Mouse (Mus musculus) frontal cortex, postnatal 36 days (tissue): ENCODE data around the gene Stambpl1.
"Not testable (repeated sequence)": the region's sequence is repeated elsewhere in the genome, so short reads cannot be mapped to it uniquely, and the experiment has no call there.

Source experiments
- DNase-seq, 2 experiments: peaks; one replicate each; pipeline ENCODE4 v3.0.0; 2022; ENCODE audit warnings: low spot score in 2 of 2

Stambpl1 gene

DNA sequence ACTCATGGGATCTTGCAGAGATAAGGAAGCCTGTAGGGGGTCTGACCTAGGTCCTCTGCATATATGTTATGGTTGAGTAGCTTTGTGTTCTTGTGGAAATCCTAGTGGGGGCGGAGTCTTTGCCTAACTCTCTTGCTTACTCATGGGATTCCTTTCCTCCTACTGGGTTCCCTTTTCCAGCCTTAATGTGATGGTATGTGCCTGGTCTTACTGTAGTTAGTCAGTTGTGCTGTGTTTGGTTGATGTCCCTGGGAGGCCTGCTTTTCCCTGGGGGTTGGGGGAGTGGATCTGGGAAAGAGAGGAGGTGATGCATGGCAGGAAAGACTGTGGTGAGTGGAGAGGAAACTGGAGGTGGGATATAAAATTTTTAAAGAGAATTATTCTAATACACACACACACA lies 6.0 kb downstream of the Stambpl1 start:
- no peak for DNase-seq

DNA sequence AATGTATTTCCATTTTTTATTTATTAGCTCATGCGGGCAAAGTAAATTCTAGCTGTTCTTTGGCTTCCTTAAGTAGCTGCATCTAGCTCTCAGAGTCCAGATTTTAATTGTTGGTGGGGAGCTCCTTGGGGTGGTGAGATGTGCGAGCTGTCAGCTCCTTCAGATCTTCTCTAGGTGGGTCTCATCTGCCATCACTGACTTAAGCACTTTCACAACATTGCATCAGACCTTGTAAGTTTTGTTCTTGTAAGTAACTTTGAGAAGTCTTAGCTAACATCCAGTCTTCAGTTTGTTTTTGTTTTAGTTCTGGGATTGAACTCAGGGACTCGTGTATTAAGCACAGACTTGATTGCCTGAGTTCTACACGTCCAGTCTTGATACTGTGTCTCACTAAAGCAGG lies 6.9 kb downstream of the Stambpl1 start:
- DNase-seq, result no peak

DNA sequence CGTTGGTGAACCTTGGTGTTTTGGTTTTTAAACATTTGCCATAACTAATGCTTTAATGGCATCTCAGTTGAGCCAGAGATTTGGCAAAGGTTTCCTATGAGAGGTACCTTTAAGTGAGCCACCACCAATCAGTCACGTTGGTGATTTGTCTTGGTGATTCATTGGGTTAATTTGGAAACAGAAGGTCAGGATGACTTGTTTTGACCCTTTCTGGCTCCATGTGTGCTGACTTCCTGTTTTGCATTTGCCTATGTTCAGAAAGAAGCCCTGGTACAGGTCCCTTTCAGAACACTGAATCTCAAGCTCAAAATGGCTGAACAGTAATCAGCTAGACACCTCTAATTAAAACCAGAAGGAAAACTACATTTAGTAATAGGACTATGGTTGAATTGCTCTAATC lies 7.5 kb downstream of the Stambpl1 start:
- no peak for DNase-seq

DNA sequence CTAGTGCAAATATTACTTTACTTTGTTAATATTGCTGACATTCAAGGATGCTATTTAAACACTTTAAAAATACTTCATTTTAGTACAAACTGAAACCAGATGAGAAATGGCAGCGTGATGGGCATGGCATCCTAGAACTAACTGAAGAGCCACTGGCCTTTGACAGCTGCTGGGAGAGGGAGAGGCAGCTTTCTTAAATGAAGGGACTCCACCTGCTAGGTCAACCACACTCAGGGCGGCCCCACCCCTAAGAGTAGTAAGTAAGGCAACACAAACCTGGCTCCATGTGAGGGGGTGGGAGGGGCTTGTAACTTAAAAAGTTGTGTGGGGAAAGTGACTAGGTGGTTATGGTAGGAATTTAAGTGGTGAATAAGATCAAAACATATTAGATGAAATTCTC lies 10.6 kb downstream of the Stambpl1 start:
- no peak for DNase-seq

DNA sequence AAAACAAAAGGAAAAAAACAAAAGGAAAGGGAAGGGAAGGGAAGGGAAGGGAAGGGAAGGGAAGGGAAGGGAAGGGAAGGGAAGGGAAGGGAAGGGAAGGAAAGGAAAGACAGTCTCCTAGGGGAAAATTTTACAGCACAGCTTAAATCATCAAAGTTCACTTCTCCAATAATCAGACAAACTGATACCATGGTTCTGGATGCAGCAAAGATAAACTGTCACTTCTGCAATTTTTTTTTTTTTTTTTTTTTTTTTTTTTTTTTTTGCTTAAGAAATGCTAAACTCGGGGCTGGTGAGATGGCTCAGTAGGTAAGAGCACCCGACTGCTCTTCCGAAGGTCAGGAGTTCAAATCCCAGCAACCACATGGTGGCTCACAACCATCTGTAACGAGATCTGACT lies 14.1 kb downstream of the Stambpl1 start:
- DNase-seq, result not testable (repeated sequence)

DNA sequence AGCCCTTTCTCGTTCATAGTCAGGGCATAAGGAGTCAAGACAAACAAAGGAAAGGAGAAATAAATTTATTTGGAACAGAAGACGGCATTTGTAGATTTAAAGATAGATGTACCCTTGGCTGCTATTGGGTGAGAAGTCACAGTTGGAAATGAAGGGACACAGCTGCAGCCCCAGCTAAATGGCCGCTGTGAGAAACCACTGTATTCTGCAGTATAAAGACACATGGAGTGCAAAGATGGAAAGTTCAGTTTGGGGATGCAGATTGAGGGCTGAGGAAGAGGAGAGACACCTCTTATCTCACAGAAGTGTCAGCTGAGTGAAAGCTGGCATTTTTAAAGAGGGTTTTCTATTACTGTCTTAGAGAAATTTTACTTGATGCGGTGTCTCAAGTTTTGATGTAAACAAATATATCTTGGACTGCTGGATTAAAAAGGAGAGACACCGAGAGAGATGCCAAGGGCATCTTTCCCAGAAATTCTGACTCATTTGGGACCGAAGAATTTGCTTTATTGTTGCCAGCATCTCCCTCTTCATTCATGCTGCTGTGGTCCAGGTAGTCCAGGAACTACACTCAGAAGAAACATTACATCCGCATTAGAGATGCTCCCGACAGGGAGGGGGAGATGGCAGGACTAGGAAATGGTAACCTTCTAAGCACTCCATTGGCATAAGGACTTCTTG lies 14.9 kb downstream of the Stambpl1 start:
- DNase-seq, result no peak

DNA sequence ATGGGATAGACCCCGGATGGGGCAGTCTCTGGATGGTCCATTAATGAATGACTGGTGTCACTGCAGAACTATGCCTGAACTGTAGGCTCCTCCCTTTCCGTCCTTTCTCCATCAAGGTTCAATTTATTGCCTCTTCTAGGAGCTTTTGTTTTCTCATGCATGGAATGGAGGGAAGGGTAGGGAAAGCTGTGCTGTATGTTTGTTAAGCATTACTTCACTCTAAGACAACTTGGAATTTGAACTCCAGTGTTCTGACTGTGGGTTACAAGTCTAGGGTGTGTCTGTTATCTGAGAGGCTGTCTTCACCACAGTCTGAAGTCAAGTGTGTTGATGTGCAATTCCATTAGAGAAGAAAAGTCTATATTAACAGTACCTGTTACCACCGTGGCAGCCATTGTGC lies 17.0 kb downstream of the Stambpl1 start:
- no peak for DNase-seq

DNA sequence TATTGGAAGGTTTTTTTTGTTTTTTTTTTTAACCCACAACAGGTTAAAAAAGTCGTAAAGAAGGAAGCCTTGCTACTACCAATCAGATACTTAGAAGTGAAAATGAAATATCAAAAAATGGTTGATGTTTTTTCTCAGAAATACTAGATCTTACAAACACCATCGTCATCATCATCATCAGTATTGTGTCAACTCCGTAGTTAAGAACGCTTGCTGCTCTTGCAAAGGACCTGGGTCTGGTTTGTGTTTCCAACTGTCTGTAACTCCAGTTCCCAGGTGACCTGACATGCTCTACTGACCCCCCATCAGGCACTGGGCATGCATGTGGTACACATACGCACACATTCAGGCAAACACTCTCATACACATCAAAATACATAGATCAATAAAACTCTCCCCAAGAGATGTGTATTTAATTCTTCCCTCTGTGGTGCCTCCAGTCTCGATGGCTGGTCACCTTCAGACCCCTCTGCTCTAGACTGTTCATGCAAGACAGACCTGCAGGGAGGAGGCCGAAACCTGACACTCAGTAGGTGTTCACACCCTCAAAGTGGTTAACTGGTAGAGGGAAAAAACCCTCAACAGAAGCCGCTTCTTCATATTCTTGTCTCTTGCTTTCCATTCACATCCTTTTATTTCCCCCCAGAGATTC lies 18.0 kb downstream of the Stambpl1 start:
- DNase-seq, result no peak

DNA sequence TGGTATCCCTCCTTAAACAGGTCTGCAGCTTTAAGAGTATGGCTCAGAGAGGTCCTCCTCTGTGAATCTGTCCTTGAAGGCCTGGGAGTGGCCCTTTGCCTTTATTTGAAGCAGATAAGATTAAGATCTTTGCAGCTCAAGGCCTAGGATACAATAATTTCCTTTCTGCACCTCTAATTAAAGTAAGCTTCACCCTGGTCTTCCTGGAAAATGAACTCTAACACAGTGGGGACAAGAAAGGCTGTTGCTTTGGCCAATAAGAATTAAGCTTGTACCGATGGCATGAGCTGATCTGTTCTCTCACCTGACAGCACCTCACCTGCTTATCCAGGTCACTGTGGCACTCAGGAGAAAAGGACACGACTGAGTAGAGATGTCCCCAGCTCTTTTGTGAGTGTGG lies 18.8 kb downstream of the Stambpl1 start:
- no peak for DNase-seq

DNA sequence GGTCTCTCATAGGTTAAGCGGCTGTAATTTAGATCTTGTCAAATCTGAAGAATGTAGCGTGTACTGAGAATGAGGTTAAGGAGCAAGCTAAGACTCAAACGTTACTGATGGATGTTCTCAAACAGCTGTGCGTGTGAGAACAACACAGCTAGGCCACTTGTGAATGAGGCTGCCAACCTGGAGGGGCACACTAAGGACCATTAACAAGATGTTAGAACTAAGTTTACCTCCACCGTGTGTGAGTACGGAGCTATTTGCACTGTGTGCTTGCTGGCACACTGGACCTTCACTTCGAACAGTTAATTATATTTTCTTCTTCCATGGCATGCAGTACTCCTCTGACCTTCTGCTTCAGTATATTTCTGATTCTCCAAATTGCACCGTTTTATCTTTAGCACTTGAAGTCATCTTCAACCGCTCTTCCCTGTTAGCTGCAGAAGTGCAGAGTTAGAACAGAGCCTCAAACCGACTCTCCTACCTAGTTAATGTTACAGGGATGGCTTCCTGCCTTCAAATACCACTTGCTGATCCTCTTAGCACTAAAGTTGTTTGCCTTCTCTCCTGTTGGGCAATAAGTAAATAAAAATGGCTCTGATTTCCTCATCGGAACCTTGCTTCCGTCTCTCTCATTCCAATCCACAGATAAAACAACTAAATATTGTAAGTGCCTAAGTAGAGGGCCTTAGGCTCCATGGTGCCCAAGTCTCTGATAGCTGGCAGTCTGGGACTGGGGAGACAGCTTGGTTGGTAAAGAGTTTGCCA lies 20.6 kb downstream of the Stambpl1 start:
- no peak for DNase-seq

DNA sequence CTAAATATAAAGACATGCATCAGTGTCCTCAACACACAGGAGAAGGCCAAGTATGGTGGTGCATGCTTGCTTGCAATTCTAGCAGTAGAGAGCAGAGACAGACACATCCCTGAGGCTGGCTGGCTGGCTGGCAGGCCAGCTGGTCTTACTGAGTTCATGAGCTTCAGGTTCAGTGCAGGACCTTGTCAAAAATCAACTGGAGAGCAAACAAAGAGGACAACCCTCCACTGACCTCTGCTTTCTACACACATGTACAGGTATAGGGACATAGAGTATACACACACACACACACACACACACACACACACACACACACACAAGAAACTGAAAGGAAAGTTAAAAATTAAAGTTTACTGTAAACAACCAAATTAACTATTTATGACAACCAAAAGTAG lies 21.2 kb downstream of the Stambpl1 start:
- no peak for DNase-seq

DNA sequence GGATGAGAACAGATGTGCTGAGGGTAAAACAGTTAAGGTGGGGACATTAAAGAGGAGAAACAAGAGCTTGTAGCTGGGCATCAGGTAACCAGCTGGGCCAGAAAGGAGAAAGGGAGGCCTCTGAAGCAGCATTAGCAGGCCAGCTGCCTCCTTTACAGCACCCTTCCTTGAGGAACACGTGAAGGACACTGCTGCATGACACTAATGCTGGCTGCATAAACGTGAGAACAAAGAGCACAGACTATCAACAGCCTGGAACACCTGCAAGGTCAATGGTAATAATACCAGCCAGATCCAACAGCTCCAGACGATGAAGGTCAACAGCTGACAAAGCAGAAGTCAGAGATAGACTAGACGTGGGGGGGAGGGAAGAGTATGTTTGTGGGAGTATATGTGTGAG lies 22.1 kb downstream of the Stambpl1 start:
- no peak for DNase-seq

DNA sequence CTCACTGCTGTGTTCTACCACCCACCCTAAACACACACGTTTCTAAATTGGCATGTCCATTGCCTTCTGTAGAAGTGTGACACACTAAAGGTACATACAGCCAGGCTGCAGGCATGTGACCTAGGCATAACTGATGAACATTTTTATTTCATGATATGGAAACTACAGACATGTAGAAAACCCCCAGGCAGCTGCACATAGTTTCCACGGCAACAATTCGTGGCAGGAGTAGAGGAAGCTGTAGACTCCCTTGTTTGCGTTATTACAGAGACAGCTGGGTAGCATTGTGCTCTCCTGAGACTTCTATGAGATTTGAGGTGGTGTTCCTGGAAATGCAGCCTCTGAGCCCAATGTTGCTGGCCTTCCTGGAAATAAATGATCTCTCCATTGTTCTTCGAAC lies 24.9 kb downstream of the Stambpl1 start:
- DNase-seq, result no peak

DNA sequence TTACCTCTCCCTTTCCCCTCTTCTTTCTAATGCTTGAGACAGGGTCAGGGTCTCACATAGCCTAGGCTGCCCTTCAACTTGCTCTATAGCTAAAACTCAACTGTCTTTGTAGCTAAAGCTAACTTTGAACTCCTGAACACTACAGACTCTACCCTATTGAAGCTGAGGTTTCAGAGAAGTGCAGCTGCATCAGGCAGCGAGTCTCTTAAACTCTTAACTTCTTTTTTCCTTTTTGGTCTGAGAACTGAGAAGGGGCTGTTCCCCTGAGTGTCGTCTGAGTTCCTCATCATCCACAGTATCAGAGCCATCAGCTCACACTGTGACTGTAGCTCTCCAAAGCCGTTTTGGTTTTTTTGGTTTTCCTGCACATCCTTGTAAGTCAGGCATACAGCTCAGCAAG lies 25.7 kb downstream of the Stambpl1 start:
- DNase-seq, result no peak

DNA sequence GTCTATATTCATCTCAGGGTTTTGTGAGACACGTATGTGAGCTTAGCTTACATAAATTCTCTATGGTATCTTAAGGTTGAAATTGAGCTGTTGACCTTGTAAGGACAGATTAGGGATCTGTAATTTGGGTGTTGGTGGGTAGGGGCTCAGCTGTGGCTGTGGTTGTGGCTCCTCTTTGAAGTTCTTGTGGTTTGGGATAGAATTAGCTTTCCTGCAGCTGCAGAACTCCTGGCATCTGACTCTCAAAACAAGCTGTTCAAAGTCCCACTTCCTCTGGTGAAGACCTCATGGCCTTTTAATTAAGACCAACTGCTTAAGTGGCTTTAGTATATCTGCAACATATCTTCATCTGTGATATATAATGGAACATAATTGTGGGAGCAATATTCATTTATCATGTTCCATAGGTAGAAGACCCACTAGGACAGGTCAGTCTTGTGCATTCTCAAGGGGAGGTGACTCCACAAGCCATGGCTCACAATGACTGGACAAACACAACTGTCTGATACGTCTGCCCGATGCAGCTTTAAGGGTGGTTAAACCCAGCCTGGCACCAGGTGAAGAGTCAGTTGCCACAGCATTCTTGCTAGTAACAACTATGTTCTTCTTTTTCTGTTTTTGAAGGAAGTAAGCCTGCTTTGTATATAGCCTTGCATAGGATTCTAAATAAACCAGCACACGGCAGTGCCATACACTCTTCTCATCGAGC lies 27.4 kb downstream of the Stambpl1 start:
- no peak for DNase-seq

DNA sequence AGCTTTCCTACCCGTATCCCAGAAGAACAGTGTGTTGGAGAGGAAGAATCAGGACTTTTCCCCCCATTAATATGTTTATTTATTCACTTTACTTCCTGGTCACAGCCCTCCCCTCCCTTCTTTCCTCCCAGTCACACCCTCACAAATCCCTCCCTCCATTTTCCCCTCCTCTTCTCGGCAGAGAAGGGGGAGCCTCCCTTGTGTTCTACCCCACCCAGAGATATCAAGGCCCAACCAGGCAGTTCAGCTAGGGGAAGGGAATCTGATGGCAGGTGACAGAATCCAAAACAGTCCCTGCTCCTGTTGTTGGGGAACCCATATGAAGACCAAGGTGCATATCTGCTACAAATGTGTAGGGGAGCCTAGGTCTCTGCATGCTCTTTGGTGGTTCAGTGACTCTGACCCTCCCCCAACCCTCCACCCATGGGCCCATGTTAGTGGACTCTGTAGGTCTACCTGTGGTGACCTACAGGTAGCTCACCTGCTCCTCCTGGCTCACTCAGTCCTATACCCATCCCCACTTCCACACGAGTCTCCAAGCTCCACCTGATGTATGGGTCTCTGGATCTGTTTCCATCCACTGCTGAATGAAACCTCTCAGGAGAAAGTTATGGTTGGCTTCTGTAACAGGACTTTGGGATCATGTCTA lies 28.8 kb downstream of the Stambpl1 start:
- no peak for DNase-seq

DNA sequence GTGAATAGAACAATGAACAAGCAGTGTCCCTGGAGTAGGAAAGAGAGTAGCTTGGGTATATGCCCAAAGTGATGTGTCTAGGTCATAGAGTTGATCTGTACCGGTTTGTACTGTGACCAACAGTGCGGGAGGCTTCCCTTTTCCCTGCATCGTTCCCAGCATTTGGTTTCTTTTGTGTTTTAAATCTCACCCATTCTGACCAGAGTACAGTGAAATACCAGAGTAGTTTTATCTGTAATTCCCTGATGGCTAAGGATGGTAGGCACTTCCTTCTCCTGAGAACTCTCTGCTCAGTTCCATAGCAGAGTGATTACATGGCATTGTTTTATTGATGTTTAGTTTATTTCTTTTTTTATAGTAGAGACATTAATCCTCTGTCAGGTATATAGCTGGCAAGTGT lies 30.8 kb downstream of the Stambpl1 start:
- no peak for DNase-seq

DNA sequence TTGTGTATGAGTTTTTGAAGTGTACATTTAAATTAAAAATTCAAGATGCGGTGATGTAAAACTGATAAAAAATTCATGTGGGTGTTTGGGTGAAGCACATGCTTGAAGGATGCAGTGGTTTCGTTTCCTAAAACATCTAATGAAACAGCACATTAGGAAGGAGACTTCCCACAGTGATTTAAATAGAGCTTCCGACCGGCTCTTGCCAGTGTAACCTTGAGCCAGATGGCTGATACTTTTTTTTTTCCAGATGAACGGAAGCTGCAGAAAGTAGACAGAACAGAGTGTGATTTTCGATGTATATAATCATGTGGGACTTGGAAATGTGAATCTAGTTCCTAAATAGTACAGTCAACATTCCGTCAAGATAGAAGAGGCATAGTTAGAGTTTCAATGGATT lies 39.6 kb downstream of the Stambpl1 start:
- peak; percentile 39 to 52 for DNase-seq

DNA sequence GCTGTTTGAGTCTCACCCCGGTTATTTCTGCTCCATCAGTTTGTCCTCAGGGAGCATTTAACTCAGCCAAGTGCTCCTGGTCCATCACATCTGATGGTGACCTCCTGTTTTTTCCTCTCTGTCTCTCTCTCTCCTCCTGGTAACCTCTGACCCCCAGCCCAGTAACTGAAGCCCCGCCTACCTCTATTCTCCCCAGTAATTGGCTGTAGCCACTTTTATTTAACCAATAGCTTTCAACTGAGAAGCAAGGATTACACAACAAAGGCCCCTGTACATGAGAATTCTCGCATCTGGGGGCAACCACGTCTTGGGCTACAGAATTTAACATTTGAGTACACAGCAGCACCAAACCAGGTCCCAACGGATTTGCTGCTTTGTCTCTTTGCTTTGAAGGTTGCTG lies 40.3 kb downstream of the Stambpl1 start:
- no peak for DNase-seq

DNA sequence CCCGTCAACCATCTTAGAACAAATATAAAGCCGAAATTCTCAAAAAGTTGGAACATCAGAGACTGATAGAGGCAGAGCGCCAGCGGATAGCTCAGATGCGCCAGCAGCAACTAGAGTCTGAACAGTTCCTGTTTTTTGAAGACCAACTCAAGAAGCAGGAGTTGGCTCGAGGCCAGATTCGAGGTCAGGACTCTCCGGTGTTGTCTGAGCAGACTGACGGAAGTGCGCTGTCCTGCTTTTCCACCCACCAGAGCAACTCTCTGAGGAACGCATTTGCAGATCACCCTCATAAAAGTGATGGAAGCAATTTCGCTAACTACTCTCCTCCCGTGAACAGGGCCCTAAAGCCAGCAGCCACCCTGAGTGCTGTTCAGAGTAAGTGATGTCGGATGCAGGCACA lies 41.9 kb downstream of the Stambpl1 start:
- DNase-seq, result no peak

DNA sequence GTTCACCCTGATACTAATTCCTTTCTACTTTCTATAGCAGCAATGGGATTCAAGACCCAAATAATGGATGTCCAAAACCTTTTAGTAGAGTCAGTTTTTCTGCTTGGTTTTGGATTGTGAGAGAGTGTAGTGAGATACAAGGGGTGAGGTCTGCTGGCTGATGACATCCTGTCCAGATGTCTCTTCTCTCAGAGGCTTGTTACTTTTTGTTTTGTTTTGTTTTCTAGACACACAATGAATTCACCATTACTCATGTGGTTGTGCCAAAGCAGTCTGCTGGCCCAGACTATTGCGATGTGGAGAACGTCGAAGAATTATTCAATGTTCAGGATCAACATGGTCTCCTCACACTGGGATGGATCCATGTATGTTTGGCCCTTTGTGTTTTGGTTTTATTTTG lies 44.0 kb downstream of the Stambpl1 start:
- no peak for DNase-seq

DNA sequence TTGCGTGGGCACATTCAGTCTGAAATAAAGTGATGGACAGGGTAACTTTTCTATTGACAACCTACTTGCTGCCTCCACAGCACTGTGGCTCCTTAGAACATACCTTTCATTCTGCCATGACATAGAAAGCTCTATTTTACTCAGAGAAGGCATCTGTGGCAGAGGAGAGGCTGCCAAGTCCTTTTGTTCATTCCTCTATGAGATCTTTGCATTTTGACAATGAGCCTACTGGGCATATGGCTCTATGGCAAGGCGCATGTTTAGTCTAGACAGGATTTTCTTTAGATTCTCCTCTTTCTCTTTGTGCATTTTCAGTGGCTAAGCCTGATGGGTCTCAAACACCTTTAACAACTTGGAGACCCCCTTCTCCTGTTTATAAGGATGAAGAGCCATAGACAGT lies 45.7 kb downstream of the Stambpl1 start:
- DNase-seq, result no peak
